Mouse (Mus musculus) midbrain, embryonic 10.5 days (tissue): ENCODE results near the gene Lax1. TPM values are rescaled to one million over a fixed set of nuclear protein-coding genes. Genes with fewer than 3 reads are reported as not detected.

Experiments used
- DNase-seq: peaks from one replicate; pipeline ENCODE4 v3.0.0-alpha.2; 2017; ENCODE audit warnings: low spot score
- H3K27ac ChIP-seq: fragments of 300-500 bp; sonication (generic); replicated peaks from 2 replicates; pipeline ENCODE4 v1.5.1; 2016; ENCODE audit warnings: mild to moderate bottlenecking
- H3K27me3 ChIP-seq: fragments of 300-500 bp; sonication (generic); 2 replicates; pipeline ENCODE4 v1.6.1; 2016; ENCODE audit warnings: low read depth, mild to moderate bottlenecking; ENCODE audit not compliant: poor library complexity, severe bottlenecking
- H3K36me3 ChIP-seq: fragments of 300-500 bp; sonication (generic); 2 replicates; pipeline ENCODE4 v1.6.1; 2016; ENCODE audit warnings: mild to moderate bottlenecking, moderate library complexity
- H3K4me1 ChIP-seq: fragments of 300-500 bp; sonication (generic); 2 replicates; pipeline ENCODE4 v1.6.1; 2016
- H3K4me3 ChIP-seq: fragments of 300-500 bp; sonication (generic); 2 replicates; pipeline ENCODE4 v1.5.1; 2016; ENCODE audit warnings: mild to moderate bottlenecking, moderate library complexity
- H3K9me3 ChIP-seq: fragments of 300-500 bp; sonication (generic); replicated peaks from 2 replicates; pipeline ENCODE4 v1.6.1; 2016; ENCODE audit warnings: mild to moderate bottlenecking
- WGBS: fragments of 180-500 bp; shearing (Covaris S2); methylation state at CpG from one replicate; pipeline ENCODE4 v1.1.7; 2016; 5-methylcytosine and 5-hydroxymethylcytosine counted together
- polyA plus RNA-seq: library from polyadenylated mRNA; unstranded; fragments of >200 nt; fragmentation: Nextera tagmentation; extraction: Ambion mirVana; gene quantifications from 2 replicates; pipeline ENCODE4 v1.2.1, GENCODE M21; 2016

Gene Lax1
- 0.23 and 0.31 TPM in 2 replicates for polyA plus RNA-seq

DNA sequence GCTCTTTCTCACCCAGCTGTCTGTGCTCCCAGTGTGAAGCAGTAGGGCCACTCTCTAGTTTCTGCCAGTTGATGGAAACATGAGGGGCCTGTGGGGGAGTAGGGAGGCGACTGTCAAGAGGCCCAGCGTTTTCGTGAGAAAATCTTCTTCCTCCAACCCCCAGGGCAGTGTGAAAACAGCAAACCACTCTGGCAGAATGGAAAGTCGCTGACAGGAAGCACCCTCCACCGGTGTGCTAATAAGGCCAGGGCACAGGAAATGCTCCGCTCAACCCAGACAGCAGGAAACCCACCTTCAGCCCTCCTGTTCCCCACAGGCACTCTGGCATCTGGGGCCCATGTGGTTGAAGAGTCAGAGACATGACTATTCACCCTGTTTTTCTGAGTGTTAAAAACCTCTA lies at the start of gene Lax1:
Gene Lax1, minus strand, starts transcription at position 212 of the 400 bp plus-strand sequence.
- no peak for DNase-seq
- H3K27me3 ChIP-seq: no peaks in the 10 kb centered on the region
- H3K4me1 ChIP-seq: peaks cover 14% of the 10 kb centered on the region
- no peak within 1 kb of the TSS for H3K4me3 ChIP-seq
- H3K36me3 ChIP-seq: no peaks in the 10 kb centered on the region
- WGBS: 51% methylated on average over 6 of the region's 6 CpGs
- H3K9me3 ChIP-seq: no peaks in the 10 kb centered on the region
- H3K27ac ChIP-seq: no peak within 1 kb of the TSS

DNA sequence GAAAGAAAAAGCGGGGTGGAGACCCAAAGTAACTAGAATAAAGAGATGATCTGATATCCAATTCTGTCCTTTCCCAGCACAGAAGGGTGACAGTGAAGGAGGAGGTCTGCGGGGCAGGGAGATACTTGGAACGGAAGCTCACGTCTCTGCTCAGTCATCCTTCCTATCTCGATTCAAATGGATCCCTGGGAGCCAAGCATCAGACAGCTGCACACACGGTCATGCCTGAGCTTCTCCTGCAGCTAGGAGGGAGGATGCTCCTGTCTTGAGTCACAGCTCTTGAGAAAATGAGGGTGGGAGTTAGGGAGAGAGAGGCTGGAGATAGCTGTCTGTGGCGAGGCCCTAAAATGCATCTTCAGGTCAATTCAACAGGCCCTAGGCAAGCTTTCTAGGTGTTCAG lies 46.8 kb upstream of the Lax1 start:
- WGBS: 72% methylated on average over 7 of the region's 7 CpGs

DNA sequence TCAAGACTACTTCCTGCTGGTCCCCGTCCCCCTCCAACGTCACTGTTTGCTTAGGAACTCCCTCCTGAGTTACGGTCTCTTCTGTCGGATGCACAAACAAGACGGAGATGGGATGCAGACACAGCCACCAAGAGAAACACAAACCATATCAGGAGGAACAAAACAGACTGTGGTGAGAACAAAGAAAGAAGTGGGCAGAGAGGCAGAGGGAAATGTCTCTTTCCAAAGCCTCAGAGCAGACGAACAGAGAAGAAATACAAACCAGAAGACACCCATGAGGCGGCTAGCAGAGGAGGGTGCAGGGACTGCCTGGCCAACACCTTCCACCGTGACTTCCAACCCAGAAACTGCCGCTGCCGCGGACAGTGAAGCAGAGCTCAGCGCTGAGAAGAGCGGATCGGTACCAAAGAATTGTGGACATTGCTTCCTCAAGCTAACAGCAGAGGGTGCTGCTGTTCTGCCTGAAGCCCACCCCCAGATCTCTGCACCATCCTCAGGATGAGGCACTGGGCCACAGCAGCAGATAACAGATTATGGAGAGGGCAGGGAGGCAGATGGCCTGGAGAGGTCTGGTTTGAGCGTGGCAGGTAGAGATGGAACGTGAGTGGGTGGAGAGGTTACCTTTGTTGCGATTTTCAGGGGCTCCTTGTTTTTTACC lies 46.2 kb upstream of the Lax1 start:
- peaks cover 16% of the 10 kb centered on the region for H3K4me1 ChIP-seq
- peak overlapping the region; percentile 50 for H3K4me3 ChIP-seq
- H3K27me3 ChIP-seq: peaks cover 23% of the 10 kb centered on the region
- peak; percentile 76 for DNase-seq
- no peaks in the 10 kb centered on the region for H3K9me3 ChIP-seq
- WGBS: 23% methylated on average over 17 of the region's 17 CpGs
- peaks cover 8% of the 10 kb centered on the region; the same call in 1 of the 2 replicates for H3K36me3 ChIP-seq
- H3K27ac ChIP-seq: peak overlapping the region; percentile 84

More for the DNA sequence above, 46.8 kb upstream of the Lax1 start:
- peaks cover 5% of the 10 kb centered on the region; the same call in 1 of the 2 replicates for H3K36me3 ChIP-seq
- no peak overlapping the region for H3K4me3 ChIP-seq
- peaks cover 26% of the 10 kb centered on the region for H3K27me3 ChIP-seq
- peaks cover 21% of the 10 kb centered on the region for H3K4me1 ChIP-seq
- no peaks in the 10 kb centered on the region for H3K9me3 ChIP-seq
- no peak overlapping the region for H3K27ac ChIP-seq
- no peak for DNase-seq

DNA sequence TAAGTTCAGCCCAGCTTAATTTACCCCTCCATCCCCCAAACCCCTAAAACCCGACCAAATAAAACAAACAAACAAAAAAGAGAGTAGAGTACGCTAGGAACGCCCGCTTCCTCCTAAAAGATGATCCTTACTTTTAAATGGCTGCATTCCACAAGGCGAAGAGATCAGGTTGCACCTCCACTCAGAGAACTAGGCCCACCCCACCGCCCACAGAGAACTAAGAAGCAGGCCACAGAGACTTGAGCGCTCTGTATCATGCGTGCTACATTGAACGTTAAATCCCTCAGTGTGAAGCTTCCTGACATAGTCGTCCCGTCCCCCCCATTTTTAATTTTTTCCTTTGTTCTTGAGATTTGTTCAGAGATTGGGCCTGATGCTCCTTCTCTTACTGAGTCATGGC lies 42.9 kb upstream of the Lax1 start:
- Histone ChIP-seq H3K36me3 (peaks cover 24% of the 10 kb centered on the region), H3K27ac (no peak overlapping the region), H3K27me3 (peaks cover 15% of the 10 kb centered on the region), H3K9me3 (no peaks in the 10 kb centered on the region), H3K4me3 (no peak overlapping the region), H3K4me1 (peaks cover 16% of the 10 kb centered on the region)
- WGBS: 67% methylated on average over 11 of the region's 11 CpGs
- DNase-seq: no peak

DNA sequence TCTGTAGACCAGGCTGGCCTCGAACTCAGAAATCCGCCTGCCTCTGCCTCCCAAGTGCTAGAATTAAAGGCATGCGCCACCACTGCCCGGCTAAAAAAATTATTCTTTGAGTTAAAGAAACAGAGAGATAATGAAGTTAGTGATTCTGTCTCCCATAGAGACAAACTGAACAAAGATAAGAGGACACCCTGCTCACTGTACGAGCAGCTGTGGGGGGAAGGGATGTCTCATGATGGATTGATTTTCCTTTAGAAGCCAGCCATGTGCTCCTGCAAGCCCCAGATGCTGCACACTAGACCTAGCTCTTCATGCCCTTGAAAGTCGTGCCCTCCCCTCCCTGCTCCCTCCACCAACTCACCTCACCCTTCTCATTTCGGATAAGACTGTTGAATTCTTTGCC lies 38.4 kb upstream of the Lax1 start:
- H3K4me1 ChIP-seq: no peaks in the 10 kb centered on the region
- H3K9me3 ChIP-seq: no peaks in the 10 kb centered on the region
- H3K36me3 ChIP-seq: peaks cover 24% of the 10 kb centered on the region
- H3K27ac ChIP-seq: no peak overlapping the region
- no peaks in the 10 kb centered on the region for H3K27me3 ChIP-seq
- WGBS: 84% methylated on average over 7 of the region's 7 CpGs
- DNase-seq: no peak
- H3K4me3 ChIP-seq: no peak overlapping the region

DNA sequence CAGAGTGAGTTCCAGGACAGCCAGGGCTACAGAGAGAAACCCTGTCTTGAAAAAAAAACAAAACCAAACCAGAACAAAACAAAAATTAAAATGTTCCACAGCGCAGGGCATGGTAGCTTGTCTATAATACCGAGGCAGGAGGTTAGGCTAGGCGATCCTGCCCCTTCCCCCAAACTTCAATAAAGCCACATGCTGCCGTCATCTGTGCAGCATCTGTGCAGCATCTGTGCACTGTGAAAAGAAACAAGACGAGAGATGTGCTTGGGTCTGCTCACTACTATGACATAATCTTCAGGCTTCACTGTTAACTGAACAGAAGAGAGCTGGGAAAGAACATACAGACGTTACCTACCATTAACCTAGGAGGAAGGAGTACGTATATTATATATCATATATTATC lies 30.4 kb upstream of the Lax1 start:
- Histone ChIP-seq H3K4me3 (no peak overlapping the region), H3K27me3 (no peaks in the 10 kb centered on the region), H3K36me3 (peaks cover 6% of the 10 kb centered on the region), H3K9me3 (no peaks in the 10 kb centered on the region), H3K27ac (no peak overlapping the region), H3K4me1 (0 out of 2 replicates have a peak, but pooled peaks cover 2% of the 10 kb centered on the region)
- no peak for DNase-seq
- WGBS: 84% methylated on average over 7 of the region's 7 CpGs

DNA sequence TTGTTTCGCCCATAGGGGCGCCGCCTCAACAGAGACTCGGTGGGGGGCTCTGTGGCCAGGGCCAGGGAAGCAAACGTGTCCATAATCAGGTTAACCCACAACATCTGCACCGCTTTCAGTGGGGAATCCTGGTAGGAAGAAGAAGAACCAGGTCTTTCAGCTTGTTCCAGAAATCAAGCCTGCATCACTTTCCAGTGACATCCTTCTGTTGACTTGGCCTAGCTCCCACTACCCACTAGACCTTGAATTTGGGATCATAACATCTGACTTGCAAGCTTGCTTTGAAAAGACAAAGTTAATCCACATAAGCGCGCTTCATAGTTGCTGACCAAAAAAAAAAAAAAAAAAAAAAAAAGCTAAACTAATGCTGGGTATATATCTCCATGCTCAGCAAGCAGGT lies 28.9 kb upstream of the Lax1 start:
- peaks cover 10% of the 10 kb centered on the region for H3K36me3 ChIP-seq
- WGBS: 85% methylated on average over 8 of the region's 8 CpGs
- H3K4me1 ChIP-seq: 0 out of 2 replicates have a peak, but pooled peaks cover 2% of the 10 kb centered on the region
- no peak for DNase-seq
- H3K9me3 ChIP-seq: no peaks in the 10 kb centered on the region
- H3K27ac ChIP-seq: no peak overlapping the region
- H3K27me3 ChIP-seq: no peaks in the 10 kb centered on the region
- H3K4me3 ChIP-seq: no peak overlapping the region

DNA sequence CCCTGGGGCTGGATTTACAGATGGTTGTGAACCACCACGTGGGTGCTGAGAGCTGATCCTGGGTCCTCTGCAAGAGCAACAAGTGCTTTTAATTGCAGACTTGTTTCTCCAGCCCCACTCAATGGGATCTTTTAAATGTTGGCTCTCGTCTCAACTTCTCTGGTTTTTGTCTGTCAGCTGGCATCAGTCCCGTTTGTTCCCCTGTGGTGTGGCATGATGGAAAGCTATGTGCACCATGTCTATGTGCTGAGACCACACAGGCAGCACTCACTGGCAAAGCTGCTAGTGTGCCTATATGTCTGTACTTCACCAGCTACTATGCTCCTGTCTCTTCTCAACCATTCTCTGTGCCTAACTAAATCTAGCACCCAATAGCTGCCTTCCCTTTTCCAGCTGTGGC lies 28.4 kb upstream of the Lax1 start:
- H3K4me3 ChIP-seq: no peak overlapping the region
- no peak overlapping the region for H3K27ac ChIP-seq
- H3K27me3 ChIP-seq: no peaks in the 10 kb centered on the region
- no peaks in the 10 kb centered on the region for H3K9me3 ChIP-seq
- DNase-seq: no peak
- 82% methylated on average over 3 of the region's 3 CpGs for WGBS
- H3K4me1 ChIP-seq: 0 out of 2 replicates have a peak, but pooled peaks cover 2% of the 10 kb centered on the region
- peaks cover 10% of the 10 kb centered on the region for H3K36me3 ChIP-seq

DNA sequence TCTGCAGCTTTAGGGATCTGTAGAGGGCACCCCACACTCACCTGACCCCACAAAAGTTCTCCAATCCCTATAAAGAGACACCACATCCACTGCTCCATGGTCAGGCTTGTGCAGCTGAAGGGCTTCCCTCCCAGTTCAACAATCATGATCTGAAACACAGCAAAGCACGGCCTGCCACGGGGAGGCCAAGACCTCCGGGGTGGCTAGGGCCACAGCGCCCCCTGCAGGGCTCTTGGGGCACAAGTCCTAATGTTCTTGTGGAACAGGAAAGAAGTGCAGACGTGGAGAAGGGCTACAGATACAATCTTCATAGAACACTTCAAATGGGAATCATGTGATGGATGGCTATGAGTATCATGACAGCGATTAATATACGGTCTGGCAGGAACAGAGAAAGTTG lies 26.6 kb upstream of the Lax1 start:
- peak; percentile 29 for DNase-seq
- Histone ChIP-seq H3K27ac (no peak overlapping the region), H3K36me3 (peaks cover 10% of the 10 kb centered on the region), H3K4me3 (no peak overlapping the region), H3K9me3 (no peaks in the 10 kb centered on the region), H3K4me1 (peaks cover 18% of the 10 kb centered on the region), H3K27me3 (no peaks in the 10 kb centered on the region)
- WGBS: 24% methylated on average over 7 of the region's 7 CpGs

DNA sequence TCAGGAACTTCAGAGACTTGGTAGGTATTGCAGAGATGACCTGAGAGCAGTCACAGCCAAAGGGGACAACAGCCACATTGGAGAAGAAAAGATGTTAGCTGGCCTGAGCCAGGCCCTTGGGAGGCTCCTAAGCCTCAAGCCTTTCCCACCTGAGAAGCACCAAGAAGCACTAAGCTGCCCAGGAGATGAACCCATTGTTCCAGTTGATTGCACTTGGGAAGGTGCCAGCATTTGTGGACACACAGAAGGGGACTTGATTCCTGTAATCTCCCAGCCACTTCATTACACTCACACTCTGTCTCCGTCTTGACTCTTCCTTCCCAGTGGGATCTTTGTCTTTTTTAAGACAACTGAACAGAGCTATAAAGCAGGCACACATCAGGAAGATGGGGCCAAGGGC lies 25.3 kb upstream of the Lax1 start:
- 83% methylated on average over 1 of the region's 1 CpGs for WGBS
- peaks cover 31% of the 10 kb centered on the region for H3K4me1 ChIP-seq
- no peak for DNase-seq
- no peak overlapping the region for H3K27ac ChIP-seq
- no peaks in the 10 kb centered on the region for H3K27me3 ChIP-seq
- no peak overlapping the region for H3K4me3 ChIP-seq
- H3K9me3 ChIP-seq: no peaks in the 10 kb centered on the region
- H3K36me3 ChIP-seq: peaks cover 10% of the 10 kb centered on the region

DNA sequence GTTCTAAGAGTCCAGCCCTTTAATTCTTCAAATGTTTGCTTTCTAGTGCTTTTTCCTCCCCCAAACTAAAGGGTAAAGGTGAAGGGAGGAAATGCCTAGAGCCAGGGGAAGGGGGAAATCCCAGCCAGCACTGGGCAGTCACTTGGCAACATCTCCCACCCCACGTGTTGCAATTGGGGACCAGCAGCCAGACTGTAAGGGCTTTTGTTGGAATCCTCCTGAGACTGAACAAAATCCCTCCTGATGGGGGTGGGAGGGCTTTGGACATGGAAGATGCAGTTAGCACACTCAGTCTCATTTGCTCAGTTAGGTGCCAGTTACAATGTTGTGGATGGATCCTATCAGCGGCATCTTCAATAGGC lies 23.1 kb upstream of the Lax1 start:
- peaks cover 35% of the 10 kb centered on the region for H3K4me1 ChIP-seq
- 0 out of 2 replicates have a peak overlapping the region, but pooled peaks have one; percentile 17 for H3K27ac ChIP-seq
- 41% methylated on average over 2 of the region's 2 CpGs for WGBS
- DNase-seq: no peak
- H3K27me3 ChIP-seq: no peaks in the 10 kb centered on the region
- H3K36me3 ChIP-seq: peaks cover 4% of the 10 kb centered on the region; the same call in 1 of the 2 replicates
- no peaks in the 10 kb centered on the region for H3K9me3 ChIP-seq
- no peak overlapping the region for H3K4me3 ChIP-seq

DNA sequence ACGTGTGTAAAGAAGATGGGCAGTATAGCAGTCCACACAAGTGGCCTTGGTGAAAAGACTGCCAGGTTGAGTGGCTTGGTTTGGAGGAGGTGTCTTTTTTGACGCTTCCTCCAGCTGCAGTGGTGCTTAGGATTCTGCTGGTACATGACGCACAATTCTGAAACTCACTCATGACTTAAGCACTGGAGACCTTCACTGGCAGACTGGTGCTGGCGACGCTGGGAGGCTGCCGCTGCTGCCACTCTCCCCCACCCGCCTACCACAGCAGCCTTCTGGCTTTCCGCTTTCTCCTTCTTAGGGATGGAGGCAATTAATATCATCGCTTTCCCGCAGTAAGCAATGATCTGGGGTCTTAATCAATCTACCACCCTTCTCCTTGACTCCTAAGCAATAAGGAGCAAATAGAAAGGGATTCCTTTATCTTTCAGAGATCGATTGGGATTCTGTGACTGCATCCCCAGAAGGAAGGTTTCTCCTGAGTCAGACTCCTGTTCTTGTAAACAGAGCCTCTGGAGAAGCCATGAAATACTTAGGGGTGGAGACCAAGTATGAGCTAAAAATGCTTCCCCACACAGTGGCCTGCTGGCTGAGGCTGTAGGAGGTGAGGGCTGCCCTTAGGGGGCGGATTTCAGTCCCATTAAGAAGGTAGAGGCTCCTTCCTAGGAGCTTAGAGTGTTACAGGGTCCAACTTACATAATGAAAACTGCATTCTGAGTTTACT lies 22.5 kb upstream of the Lax1 start:
- 59% methylated on average over 12 of the region's 12 CpGs for WGBS
- H3K4me3 ChIP-seq: no peak overlapping the region
- DNase-seq: no peak
- peaks cover 35% of the 10 kb centered on the region for H3K4me1 ChIP-seq
- H3K27ac ChIP-seq: 0 out of 2 replicates have a peak overlapping the region, but pooled peaks have one; percentile 13
- H3K9me3 ChIP-seq: no peaks in the 10 kb centered on the region
- peaks cover 4% of the 10 kb centered on the region; the same call in 1 of the 2 replicates for H3K36me3 ChIP-seq
- no peaks in the 10 kb centered on the region for H3K27me3 ChIP-seq

DNA sequence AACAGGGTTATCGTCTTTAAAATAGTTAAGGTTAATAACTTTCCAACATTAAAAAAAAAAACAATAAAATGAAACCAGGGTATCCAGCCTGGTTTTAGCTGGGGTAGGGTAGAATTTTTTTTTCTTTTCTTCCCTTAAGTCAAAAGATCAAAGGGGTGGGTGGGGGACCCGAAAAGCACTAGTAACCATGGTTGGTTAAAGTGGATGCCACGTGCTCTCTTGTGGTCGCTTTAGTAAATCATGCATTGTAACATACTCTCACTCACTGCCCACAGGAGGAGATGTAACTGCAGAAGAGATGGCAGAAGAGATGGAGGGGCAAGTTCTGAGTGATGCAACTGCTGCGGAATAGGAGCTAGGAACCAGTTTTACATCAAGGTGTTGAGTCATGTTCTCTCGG lies 21.5 kb upstream of the Lax1 start:
- no peaks in the 10 kb centered on the region for H3K27me3 ChIP-seq
- peaks cover 4% of the 10 kb centered on the region; the same call in 1 of the 2 replicates for H3K36me3 ChIP-seq
- H3K4me1 ChIP-seq: peaks cover 34% of the 10 kb centered on the region
- 56% methylated on average over 6 of the region's 6 CpGs for WGBS
- H3K4me3 ChIP-seq: no peak overlapping the region
- no peaks in the 10 kb centered on the region for H3K9me3 ChIP-seq
- H3K27ac ChIP-seq: no peak overlapping the region
- no peak for DNase-seq
